In genomic region chr10:4132735-4133134, GRCm38 (mm10) we compare ENCODE assay signal across 13 mouse cellular contexts.
DNase-seq lines count a peak whose midpoint lies in the region; ATAC-seq lines count a peak whose summit lies in the region.
"Had no signal": no experiment of that assay in that cellular context is flagged by ENCODE, and none has a peak within 500 bp of the region (broad histone marks: within the 10 kb centered on the region; RNA-seq: fewer than 3 reads in every experiment).

No protein-coding gene starts in this region.

- no peak overlapping the region for H3K4me3 ChIP-seq in heart, embryonic 10.5 days
- no peak overlapping the region for H3K4me3 ChIP-seq in kidney, embryonic 15.5 days (replicated peaks)
- H3K4me3 ChIP-seq: midbrain, embryonic 12.5 days had no signal

- H3K4me2 ChIP-seq in kidney, embryonic 15.5 days, result no peak overlapping the region
- H3K4me2 ChIP-seq: midbrain, embryonic 12.5 days had no signal

- ATAC-seq in kidney, embryonic 15.5 days (replicated peaks; ENCODE audit: low FRiP score), result no peak
- peak; percentile 45 for ATAC-seq in CD4-positive, CD25-positive, alpha-beta regulatory T cell, adult 4 months
- ATAC-seq in megakaryocyte-erythroid progenitor cell, adult 5-6 weeks (replicated peaks; ENCODE audit: low FRiP score, low TSS enrichment, poor library complexity, severe bottlenecking), result no peak

- H3K27me3 ChIP-seq in heart, embryonic 10.5 days (ENCODE audit: insufficient read depth, poor library complexity, severe bottlenecking), result no peaks in the 10 kb centered on the region
- H3K27me3 ChIP-seq in kidney, embryonic 15.5 days, result no peaks in the 10 kb centered on the region
- H3K27me3 ChIP-seq: midbrain, embryonic 12.5 days had no signal

- peaks cover 30% of the 10 kb centered on the region for H3K4me1 ChIP-seq in heart, embryonic 10.5 days
- peaks cover 34% of the 10 kb centered on the region for H3K4me1 ChIP-seq in kidney, embryonic 15.5 days
- H3K4me1 ChIP-seq: midbrain, embryonic 12.5 days had no signal

- 33% methylated on average over 7 of the region's 7 CpGs for WGBS in heart, embryonic 10.5 days
- WGBS in kidney, embryonic 15.5 days, result 51% methylated on average over 7 of the region's 7 CpGs

- H3K27ac ChIP-seq in heart, embryonic 10.5 days, result peak overlapping the region; percentile 57; the same call in 1 of the 2 replicates
- H3K27ac ChIP-seq in kidney, embryonic 15.5 days, result peak overlapping the region; percentile 52
- H3K27ac ChIP-seq: midbrain, embryonic 12.5 days had no signal

- H3K9ac ChIP-seq in kidney, embryonic 15.5 days, result no peak overlapping the region
- H3K9ac ChIP-seq: midbrain, embryonic 12.5 days had no signal

- DNase-seq in heart, embryonic 10.5 days (ENCODE audit: low spot score), result no peak
- no peak for DNase-seq in heart, adult 9 months (ENCODE audit: low spot score in 2 of 2)
- DNase-seq in kidney, postnatal 10 days, result no peak
- peak; percentile 31 for DNase-seq in retina, embryonic 14.5 days (ENCODE audit: low spot score)
- no peak for DNase-seq in gastrocnemius, postnatal 10 days
- DNase-seq: B cell, adult 2 months; cerebellum, adult 11-12 months; kidney, adult 8-10 months; thymus, adult 18-20 months had no signal

- H3K9me3 ChIP-seq in heart, embryonic 10.5 days, result no peaks in the 10 kb centered on the region
- H3K9me3 ChIP-seq in kidney, embryonic 15.5 days (replicated peaks), result no peaks in the 10 kb centered on the region
- H3K9me3 ChIP-seq: midbrain, embryonic 12.5 days had no signal

- H3K36me3 ChIP-seq in heart, embryonic 10.5 days, result no peaks in the 10 kb centered on the region; the same call in 1 of the 2 replicates
- no peaks in the 10 kb centered on the region for H3K36me3 ChIP-seq in kidney, embryonic 15.5 days
- H3K36me3 ChIP-seq: midbrain, embryonic 12.5 days had no signal
